Mouse (Mus musculus) ovary, postnatal 14 days (tissue): ENCODE data around the gene Foxp1.

Source experiments
- DNase-seq: peaks from one replicate; pipeline ENCODE4 v3.0.0; 2022; ENCODE audit warnings: low spot score

Gene Foxp1

DNA sequence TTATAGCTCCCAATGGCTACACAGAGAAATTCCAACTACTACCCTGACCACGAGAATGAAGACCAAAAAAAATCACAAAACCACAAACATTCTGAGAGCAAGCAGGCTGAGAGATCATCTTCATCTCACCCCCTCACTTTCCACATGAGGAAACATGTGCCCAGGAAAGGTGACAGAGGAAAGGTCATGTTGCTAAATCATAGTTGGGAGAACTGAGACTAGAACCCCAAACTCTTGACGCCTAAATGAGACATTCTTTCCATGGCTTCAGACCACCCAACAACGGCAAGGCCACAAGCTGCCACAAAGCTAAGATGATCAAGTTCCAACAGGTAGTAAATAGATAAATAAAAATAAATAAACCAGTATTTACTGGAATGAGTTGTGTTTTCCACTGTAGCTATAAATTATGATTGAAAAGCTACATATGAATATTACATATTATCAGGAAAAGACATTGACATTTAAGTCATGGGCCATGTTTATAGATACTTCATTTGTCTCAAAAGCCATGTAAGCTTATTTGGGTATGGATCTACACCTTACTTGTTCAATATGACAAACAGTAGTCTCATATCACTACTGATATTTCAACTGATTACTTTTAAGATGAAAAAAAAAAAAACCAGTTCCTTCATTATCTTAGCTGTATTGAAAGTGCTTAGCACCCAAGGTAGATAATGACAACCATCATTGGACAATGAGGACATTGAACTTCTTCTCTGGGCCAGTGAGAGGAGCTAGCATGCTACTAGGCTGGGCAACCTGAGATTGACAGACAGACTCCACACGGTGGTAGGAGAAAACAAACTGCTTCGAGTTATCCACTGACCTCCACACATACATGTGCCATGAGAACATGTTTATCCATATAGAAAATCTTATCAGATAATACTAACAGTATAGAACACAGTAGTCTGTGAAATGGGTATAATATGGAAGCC is 476.4 kb downstream of the Foxp1 start:
- no peak for DNase-seq

DNA sequence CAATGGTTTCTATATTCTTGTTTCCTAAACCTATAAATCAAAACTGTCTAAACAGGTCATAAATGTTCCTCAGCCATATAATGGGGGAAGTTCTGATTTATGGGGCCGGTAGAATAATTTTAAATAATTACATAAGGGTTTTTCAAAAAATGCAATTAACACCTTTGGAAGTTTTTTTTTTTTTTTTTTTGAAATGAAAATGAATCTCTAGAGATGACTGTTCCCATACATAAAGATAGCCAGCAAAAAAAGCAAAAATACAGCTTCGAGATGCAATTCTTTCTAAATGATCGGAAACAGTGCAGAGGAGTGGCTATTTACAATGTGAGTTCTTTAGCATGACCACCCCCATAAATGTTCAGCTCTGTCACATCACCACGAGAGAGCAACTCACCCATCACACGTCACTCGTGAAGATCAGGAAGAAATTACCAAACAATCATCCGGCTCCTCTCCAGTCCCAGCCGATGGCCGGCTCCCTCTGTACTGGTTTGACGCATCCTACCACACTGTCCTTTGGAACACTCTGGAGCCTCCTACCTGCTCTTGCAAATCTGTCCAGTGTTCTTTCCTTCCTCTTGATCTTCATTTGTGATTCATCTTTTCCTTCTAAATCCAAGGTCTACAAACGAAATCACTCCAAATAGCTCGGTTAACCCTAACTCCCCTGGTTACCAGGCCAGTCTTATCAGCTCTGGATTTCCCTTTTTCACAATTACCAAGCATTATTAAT is 478.4 kb downstream of the Foxp1 start:
- DNase-seq, result no peak

DNA sequence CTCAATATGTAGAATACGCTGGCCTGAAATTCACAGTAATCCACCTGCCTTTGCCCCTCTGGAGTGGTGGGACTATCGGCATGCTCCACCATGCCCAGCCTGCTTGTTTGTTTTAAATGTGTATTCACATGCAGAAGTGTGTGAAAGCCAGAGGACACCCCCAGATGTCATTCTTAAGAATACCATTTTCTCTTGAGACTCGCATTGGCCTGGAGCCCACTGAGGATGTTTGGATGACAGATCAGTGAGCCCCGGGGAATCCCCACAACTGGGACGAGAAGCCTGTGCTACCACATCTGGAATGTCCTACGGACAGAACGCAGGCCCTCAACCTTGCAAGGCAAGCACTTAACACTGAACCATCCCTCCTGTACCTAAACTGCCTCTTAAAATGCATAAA is 479.3 kb downstream of the Foxp1 start:
- DNase-seq, result no peak

DNA sequence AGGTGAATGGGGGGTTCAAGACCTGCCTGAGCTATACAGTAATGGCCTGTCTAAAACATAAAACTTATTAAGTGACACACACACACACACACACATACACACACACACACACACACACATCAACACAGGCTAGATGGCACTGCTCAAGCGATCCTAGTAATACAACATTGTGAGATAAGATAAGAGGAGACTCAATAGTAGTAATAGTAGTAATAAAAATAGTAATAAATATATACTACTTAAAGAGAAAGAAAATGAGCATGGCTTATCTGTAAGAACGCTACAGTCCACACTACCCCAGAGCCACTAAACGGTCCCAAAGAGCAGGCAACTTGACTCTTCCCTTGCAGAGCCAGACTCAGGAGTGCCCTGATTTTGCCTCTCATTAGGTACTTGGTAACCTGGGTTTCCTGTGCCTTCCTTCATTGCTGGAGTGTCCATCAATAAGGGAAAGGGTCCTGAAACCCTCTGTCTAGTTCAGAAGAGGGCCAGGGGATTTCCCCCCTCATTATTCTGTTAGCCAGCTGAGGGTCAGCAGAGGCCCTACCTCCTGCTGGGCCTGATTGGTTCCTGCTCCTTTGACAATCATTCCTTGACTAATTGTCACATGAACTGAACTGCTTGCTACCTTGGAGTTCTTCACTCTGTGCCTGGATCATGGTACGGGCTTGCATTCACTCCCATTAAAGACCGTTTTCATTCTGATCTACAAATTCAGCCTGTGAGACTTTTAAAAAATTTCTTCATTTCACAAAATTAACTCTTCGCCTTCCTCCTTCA is 480.2 kb downstream of the Foxp1 start:
- DNase-seq, result no peak

DNA sequence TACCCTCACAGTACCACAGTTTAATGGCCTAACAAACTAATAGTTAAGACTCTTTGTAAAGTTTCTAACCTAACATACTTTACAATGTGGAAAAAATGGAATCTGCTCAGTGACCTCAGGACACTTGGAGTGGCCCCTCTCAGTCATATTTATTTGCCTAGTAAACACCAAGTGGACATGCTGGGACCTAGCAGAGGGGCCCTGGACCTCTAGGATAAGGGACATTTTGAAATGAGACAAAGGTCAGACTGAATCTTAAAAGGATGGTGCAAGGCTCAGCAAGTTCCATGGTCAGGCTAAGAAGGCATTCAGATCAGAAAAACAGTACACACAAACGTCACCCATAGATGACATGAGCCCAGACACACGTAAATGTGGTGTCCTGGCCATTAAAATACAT is 483.5 kb downstream of the Foxp1 start:
- no peak for DNase-seq

DNA sequence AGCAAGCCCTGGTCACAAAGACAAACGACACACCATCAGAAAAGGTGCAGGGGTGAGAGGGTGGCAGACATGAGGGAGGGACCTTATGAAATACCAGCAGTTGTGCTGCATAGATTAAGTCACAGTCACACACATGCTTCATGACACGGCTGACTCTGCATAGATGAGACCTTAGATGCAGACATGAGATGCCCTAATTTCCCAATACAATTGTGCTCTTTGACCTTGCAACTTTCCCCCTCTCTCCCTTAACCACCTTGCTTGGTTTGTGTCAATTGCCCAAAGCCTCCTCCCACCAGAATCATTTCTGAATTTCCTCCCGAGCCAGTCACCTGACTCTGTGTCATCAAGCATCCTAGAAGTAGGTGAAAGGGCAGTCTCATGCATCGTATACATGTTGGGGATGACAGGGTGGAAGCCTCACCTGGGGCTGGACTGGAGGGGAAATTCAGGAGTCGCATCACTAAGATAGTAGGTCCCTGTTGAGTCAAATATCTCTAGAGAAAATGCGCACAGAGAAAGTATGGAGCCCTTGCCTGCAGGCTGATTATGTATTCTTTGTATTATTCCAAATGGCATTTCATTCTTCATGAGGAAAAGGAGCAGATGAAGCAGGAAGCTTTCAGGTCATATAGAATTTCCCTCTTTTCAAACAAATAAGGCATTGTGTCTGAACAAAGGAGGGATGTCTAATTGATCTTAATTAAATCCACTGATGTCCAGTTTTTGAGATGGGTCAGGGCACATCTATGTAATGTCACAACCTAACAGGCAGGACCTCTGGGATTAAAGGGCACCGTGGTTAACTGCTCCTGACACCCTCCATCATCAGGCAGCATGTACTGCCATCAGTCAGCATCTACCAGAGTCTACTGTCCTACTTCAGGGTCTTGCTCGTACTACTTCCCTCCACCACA is 486.8 kb downstream of the Foxp1 start:
- no peak for DNase-seq

DNA sequence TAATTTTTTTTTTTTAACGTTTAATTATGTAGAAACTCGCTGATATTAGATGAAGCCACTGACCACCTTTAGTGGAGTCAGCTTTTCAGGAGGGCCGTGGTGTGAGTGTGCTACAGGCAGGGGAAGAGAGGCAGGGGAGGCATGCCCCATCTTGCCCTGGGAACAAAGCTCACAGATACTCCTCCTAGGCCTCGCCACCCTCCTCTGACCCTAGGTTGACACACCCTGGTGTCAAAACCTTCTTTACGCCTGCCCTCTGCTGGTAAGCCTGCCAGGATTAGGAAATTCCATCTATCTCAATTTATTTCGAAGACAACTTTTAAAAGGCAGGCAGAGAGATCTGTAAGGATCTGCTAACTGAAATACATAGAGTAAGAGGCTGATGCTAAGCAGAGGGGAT is 489.5 kb downstream of the Foxp1 start:
- no peak for DNase-seq

DNA sequence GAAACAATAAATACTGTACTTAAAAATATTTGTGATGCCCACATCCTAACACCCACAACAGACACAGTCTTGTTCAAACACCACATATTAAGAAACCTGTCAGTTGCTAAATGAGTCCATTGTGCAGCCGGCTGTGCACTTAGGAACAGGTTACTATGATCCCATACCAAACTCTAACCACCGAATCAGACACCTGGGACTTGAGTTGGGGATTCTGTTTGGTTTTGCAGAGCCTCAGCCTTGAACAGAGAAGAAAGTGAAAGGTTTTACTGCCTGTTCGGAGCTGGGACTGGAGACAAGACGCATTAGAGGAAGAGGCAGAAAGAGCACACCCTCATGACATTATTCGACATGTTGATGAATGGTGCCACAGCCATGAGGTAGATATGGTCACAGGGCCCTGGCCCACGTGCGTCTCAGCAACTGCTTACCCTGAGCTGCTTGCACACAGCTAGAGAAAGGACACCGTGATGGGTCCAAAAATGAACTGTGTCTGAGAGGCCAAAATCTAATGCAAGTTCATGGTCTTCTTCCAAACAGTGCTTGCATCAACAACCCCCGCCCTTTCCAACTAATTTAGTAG is 491.1 kb downstream of the Foxp1 start:
- no peak for DNase-seq

DNA sequence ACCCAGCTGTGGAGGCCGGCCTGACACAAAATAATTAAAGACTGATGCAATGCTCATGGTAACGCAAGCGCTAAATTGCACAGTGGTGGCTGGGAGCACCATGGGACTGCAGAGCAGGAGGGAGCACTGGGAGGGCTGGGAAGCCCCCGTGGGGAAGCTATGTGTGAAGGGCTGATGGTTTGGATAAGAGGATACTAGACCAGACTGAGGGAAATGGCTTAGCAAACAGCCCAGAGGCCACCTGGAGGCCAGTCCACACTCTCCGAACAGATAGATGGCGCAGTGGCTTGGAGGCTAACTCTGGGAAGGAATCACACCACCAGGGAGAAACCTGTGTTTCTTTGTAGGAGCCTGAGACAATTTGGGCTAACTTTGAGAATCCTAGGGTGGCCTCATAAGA is 492.3 kb downstream of the Foxp1 start:
- no peak for DNase-seq

DNA sequence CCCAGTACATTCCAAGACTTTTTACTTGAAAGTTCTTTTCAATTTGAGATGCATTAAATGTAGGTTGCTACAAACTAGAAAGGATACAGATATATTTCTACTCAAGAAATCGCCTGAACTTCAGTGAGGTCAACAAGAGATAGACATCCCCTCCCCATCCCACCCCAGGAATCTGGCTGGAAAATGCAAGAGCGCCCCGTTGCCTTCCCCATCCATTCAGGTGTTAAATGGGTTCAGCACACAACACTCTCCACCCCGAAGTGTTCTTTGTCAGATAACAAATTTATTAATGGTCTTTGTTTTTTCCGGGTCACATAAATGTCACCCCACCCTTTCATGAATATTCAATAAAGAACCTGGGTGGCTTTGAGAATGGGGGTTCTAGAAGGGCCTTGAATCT is 493.1 kb downstream of the Foxp1 start:
- DNase-seq, result no peak

DNA sequence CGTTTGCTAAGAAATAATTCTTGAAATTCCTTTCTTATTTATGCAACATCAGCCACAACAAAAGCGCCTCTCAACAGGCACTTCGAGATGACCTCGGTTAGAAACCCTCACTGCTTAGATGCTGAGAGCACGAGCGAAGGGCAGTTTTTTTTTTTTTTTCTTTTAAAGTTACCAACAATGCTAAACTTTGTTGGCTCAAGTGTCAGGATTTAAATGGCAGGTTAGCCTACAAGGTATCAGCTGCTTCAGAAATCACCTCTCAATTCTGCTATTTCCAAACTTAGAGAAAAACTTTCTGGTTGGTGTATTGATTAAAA is 493.6 kb downstream of the Foxp1 start:
- no peak for DNase-seq

DNA sequence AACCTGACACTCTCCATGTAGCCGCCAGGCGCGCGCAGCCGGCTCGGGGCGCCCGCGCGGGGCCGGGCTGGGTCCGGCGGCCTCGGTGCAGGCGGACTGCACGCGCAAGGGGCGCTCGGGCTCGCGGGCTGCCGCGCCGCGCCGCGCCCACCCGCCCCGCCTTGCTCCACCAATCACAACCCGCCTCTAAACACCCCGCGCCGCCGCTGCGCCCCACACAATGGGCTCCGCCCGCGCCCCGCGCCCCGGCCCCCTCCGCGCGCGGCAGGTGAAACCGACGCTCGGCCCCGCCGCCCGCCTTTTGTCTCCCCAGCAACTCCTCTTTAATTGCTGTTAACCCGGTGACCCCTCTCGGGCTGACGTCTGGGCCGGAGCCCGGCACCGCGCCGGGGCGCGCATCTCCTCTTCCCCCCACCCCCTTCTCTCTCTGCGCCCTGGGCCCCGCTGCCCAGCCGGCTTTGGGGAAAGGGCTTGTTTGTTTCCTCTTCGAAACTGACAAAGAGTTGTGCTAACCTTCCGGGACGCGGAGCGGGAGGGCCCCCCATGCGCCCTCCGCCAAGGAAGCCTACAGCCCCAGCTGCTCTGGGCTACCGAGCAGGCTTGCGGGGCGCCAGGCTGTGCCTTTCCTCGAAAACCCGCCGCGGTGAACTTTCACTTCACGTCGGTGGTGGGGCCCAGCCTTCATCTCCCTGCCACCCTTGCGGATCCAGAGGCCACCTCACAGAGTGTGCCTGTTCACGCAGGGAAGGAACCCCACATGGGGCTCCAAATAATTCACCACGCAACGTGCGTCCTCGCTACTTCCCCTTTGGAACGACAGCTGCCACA is 494.1 kb downstream of the Foxp1 start:
- peak; percentile 51 for DNase-seq

DNA sequence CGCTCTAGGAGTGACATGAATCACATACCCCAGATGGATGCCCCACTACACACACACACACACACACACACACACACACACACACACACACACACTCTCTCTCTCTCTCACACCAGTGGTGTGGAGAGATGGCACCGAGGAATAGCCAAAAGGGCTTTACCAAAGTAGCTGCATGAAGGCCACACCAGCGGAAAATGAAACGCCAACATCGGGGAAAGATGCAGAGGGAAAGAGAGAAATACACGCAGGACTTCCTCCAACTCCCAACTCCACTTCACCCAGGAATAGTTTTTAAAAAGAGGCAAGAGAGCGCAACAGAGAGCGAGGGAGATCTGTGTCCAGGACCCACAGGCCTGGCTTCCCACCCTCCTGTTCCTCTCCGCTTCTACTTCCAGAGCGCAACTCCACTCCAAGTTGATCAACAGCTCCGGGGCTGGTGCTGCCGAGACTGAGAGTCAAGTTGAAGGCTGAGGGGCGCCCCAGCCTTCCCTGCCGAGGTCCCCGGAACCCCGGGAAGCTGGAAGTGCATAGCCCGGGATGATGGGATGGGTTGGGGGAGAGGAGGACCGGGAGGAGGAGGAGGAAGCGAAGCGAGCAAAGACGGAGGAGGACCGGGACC is 494.9 kb downstream of the Foxp1 start:
- DNase-seq, result no peak

DNA sequence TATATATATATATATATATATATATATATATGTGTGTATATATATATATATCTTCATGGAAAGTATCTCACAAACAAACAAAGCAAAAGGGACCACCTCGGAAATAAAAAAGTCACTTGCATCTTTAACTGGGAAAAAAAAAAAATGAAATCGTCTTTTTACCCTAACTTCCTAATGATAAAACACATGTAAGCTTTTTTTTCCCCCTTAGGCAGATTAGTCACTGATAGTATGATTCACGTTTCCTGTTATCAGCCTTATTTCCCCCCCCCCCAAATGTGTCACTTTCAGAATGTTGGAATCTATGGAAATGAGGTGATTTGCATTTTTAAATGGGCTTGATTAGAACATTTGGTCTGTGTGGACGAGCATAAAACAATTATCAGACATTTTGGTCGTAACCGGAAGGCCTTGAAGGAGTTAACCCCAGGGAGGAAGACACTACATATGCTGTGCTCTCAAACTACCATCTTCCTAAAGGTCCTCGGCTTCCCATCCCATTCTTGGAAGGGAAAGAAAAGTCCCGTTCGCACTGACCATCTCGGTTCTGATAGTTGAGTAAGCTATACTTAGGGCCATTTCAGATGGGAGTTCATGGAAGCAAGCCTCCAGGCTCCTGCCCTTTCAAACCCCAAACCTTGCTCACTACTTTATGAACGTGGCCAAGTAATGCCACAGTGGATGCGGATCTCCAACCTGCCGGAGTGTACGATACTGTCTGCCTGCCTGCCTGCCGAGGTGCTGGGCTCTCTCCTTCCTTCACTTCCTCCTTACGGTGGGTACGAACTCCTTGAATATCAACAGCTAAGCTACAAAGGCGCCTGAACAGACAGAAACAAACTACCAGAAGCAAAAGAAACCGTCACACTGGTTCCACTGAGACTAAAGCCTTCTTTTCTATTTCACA is 495.6 kb downstream of the Foxp1 start:
- no peak for DNase-seq

DNA sequence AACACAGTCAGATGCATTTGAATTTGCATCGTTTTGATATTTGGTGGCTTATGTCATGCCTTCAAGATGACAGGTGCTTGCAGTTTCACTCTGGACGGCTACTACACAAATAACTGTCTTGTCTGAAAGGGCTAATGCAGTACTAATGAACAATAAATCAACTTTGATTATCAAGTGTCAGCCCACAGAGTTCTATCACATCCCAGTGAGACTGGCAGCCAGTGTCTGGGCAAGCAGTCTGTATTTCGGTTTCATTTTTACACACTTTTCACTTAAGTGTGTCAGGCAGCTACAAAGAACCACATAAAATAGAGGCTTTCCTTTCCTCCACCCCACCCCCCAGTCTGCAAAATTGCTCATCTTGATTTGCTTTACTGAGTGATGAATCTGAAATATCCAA is 496.5 kb downstream of the Foxp1 start:
- DNase-seq, result no peak

DNA sequence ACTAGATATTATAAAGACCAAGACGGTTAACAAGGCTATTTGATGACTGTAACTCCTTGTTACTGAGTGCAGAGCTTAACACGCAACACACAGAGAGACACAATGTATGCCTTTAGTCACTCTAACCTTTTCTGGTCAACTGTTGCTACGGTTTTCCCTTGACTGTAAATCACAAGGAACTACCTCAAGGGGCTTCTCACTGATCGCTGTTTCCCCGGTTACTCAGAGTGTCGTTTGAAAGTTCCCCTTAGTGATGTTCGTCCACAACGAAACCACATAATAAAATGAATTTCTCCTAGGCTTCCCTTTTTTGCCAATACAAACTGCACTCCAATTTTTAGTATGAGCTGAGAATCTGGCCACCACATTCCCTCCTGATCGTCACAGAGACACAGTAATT is 497.9 kb downstream of the Foxp1 start:
- DNase-seq, result no peak

DNA sequence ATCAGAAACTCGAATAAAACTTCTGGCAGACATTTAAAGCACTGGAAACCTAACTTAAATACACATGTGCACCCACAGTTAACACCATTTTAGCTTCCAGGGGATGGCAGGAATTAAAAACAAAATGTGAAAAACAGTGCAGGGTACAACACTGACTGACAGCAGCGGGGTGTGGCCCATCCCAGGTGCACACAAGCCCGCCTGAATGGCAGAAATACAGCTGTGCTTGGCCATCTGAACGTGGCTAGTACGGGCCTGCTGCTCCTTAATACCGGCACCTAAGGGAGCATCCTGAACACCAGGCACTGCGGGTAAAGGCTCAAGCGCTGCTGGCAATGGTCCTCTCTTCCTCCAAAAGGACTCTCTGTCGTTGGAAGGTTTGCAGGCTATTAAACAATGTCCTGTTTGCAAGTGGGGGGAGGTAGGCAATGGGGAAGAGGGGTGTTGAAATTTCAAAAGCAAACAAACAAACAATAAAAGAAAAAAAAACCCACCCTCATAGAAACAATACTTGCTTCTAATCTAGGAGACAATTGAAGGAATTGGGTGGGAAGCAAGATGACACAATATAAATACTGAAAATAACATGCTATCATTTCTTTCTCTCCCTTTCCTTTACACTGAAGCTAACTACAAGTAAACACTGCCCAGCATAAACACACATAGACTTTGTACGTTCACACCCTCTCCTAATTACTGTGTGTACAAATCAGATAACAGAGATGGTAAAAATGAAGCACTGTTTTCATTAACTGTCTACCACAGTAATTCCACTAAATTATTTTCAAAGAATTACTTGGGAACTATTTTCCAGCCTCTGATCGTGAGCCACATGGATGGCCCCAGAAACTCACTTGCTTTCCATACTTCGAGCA is 501.7 kb downstream of the Foxp1 start:
- no peak for DNase-seq

DNA sequence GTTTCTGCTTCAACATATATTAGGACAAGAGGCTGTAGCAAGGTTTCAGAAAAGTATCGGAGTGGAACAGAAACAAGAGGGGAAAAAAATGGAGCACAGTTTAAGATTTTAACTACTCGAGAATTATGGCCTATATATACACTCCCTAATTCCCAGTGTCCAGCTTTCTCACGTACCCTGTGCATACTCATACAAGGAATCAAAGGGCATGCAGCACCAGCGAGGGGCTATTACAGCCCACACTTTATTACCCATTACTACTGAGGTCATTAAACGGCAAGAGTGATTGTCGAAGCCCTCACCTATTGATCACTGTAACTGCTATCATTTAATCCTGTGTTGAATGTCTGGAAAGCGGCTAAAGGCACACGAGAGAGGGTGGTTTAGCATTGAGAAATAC is 502.8 kb downstream of the Foxp1 start:
- no peak for DNase-seq
